Mouse (Mus musculus) urinary bladder, adult 18-20 months (tissue): ENCODE measurements around the gene Fhl3.
A peak's percentile ranks its signal among the peaks of the same experiment; 100 is the strongest.
"Not testable (repeated sequence)": the region's sequence is repeated elsewhere in the genome, so short reads cannot be mapped to it uniquely, and the experiment has no call there.

ENCODE experiments used
- DNase-seq, 2 experiments: peaks; one replicate each; pipeline ENCODE4 v3.0.0; 2022; ENCODE audit warnings: low spot score in 2 of 2, mixed read lengths in 2 of 2

Fhl3 gene

GRCm38 (mm10) chr4:124708518-124709477 lies 8.3 kb downstream of the Fhl3 start:
- DNase-seq: peak; percentile 80 to 89

- no peak for DNase-seq
Measured at GRCm38 (mm10) chr4:124709961-124710446, 9.5 kb downstream of the Fhl3 start.

DNA sequence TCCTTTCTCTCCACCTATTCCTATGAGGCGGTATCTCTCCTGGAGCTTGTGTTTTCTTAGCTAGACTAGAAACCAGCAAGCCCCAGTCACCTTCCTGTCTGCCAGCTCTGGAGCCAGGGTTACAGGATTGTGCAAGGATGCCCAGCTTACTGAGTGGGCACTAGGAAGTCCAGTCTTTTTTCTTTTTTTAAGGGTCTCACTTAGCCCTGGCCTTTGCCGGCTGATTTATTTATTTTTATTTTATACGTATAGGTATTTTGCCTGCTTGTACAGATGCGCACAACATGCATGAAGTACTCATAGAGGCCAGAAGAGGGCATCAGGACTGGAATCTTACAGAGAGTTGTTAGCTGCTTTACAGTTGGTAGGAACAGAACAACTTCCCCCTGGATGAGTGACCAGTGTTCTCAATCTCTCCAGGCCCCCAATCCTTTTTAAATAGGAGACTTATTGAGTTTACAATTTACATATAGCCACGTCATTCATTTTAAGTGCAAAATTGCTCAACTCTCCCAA lies 10.3 kb downstream of the Fhl3 start:
- DNase-seq: no peak

DNA sequence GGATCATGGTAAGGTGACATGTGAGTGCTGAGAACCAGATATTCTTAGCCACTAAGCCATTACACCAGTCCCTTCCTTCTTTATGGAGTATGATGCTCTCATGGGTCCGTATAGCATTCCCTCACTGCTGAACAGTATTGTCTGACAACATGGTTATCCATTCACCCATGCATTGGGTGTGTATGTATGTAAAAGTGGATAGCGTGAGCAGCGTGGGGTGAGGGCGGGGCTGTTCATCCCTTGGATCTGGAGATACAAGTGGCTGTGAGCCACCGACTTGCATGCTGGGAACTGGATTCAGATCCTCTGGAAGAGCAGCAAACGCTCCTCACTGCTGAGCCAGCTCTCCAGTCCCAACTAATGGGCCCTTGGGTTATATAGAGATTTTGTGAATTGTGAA lies 12.1 kb downstream of the Fhl3 start:
- DNase-seq: no peak

DNA sequence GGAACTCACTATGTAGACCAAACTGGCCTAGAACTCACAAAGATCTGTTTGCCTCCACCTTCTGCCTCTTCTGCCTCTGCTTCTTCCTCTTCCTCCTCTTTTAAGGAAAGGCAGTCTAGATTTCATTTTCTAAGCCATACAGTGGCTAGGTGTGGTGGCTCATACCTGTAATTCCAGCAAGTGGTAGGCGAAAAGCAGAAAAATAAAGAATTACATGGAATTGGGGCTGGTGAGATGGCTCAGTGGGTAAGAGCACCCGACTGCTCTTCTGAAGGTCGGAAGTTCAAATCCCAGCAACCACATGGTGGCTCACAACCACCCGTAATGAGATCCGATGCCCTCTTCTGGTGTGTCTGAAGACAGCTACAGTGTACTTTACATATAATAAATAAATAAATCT lies 13.3 kb downstream of the Fhl3 start:
- not testable (repeated sequence) for DNase-seq

DNA sequence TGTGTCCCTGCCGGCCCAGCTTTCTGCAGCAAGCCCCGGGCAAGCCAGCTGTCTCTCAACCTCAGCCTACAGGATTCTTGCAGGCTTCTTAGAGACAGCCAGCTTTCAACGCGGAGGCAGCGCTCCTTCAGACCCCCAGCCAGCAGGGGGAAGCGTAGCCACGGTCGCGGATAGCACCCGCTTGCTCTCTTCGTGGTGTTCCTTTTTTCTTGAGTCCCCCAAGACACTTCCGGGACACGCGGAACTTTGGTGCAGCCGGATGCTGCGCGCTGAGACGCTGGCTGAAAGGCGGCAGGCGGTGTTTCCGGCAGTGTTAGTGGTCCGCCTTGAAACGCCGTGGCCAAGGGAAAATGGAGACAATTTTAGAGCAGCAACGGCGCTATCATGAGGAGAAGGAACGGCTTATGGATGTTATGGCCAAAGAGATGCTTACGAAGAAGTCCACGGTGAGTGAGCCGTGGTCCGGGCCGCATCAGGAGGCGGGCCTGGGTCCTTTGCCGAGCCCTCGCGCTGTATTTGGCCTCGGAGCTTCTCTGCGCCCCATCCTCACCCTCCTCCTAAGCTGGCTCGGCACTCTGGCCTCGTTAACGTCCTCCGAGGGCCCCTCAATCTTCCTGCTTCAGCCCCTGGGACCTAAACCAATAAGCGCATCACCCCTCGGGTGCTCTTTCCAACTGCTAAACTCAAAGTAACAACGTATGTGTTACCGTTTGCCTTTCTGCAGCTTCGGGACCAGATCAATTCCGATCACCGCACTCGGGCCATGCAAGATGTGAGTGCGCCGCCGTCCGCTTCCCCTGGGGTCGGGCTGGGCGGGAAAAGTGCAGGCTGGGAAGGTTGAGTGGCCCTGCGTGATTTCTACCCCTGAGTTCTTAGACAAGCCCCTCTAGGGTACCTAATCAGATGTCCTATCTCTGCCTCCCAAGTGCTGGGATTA lies 14.3 kb downstream of the Fhl3 start, which contains the start of gene Sf3a3:
Gene Sf3a3 (plus strand): TSS at position 232 of the 937 bp plus-strand sequence.
- DNase-seq: peak; percentile 92 to 94

DNA sequence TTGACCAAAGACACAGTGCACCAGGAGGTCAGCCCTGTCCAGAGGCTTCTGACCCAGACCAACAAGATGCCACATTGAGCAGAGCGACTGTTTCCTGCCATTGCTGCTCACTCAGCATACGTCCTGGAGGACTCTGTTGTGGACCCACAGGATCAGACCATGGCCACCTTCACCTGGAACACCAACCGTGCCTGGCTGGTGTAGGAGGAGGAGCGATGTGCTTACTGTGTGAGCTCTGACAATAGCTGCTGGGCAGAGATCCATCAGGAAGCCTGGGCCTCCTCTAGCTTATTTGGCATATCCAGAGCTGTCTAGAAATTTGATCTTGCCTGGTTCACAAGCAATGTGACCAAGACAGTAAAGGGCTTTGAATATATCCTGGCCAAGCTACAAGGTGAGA lies 18.6 kb downstream of the Fhl3 start:
- DNase-seq: no peak

DNA sequence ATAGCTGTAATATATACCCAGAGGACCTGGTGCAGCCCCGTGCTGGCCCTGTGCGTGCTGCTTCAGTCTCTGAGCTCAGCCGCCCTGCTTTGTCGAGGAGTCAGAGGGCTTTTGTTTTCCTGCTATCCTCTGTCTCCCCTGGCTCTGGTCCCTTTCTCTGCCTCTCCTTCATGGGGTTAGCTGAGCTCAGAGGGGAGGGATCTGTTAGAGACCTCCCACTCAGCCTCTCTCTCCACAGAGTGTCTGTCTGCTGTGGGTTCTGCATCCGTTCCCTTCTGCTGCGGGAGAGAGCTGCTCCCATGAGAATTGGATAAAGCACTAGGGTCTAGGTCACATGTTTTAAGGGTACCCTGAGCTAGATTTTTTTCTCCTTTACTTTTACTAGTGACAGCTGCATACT lies 25.6 kb downstream of the Fhl3 start:
- no peak for DNase-seq

DNA sequence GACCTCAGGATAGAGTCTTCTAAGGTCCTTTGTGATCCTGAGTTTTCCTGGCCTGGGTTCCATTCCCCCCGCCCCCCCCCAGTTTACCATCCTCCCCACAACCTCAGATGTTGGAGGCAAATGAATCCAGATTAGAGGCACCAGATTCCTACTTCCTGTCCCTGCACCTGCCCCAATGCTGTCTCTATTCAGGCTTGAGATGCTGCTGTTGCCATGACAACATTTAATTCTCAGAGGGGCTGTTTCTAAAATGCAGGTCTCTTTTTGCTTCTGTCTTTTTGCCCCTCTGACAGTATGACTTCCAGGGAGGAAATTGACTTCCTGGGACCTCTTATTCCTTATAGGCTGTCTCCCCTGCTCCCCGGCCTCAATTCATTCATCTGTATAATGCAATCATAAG lies 36.5 kb downstream of the Fhl3 start:
- DNase-seq: no peak

DNA sequence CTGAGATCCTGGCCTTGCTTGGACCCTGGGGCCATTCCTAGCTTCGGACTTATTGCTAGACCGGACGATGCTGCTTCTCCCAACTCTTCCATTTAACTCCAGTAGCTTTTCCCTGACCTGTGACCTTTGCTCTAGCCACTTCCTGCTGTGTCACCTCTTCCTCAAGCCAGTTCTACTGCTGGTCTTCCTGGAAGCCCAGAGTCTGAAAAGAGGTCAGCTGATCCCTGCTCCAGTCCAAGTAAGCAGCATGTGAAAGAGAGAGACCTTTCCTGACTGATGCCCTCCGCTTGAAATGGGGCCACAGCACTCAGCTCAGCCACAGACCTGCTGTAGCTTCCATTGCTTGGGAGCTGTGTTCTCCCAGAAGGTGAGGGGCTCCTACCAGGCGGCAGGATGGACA lies 37.0 kb downstream of the Fhl3 start:
- no peak for DNase-seq

GRCm38 (mm10) chr4:124738013-124738412 lies 37.5 kb downstream of the Fhl3 start:
- no peak for DNase-seq

DNA sequence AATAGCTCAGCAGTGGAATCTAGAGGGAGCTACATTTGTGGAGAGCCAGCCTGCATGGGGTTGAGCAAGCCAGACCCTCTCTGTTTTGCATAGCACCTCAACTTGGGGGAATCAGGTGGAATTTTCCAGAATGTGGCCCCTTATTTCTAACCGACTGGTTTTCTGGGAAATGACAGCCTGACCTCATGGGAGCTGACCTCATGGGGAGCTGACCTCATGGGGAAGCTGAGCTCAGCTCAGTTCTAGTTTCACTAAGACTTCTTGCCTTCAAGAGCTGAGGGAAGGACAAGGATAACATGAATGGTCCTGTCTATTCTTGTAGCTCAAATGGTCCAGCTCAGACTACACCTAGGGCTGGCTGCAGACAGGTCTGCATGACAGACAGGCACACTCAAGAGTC lies 38.3 kb downstream of the Fhl3 start:
- DNase-seq: no peak

GRCm38 (mm10) chr4:124741376-124742343 lies 41.2 kb downstream of the Fhl3 start, which contains the start of gene Inpp5b:
TSS of gene Inpp5b (plus strand) at chr4:124741850.
- DNase-seq: peak; percentile 73 to 75

- no peak for DNase-seq
Measured at GRCm38 (mm10) chr4:124742839-124743238, 42.3 kb downstream of the Fhl3 start.

DNA sequence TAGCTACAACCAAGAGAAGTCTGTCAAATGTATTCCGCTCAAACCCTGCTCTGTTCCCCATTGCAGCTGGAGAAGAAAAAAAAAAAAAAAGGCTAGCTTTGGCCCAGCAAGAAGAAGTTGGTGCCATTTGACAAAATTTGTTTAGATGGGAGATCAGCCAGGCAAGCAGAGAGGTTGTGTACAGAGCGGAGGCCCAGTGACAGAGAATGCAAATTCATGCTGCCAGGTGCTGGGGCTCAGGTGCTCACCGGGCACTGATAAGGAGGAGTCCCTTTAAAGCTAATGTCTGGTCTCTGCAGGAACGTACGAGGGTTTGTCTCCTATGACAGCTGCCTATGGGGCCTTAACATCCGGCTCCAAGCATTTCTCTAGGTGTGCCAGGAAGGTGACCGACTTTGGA lies 46.1 kb downstream of the Fhl3 start:
- DNase-seq: no peak

- no peak for DNase-seq
Measured at GRCm38 (mm10) chr4:124747851-124748250, 47.4 kb downstream of the Fhl3 start.

GRCm38 (mm10) chr4:124751300-124752250 lies 51.1 kb downstream of the Fhl3 start:
- DNase-seq: peak; percentile 97 to 99

GRCm38 (mm10) chr4:124752281-124753199 lies 52.0 kb downstream of the Fhl3 start:
- no peak for DNase-seq
